Mouse (Mus musculus): Measurements from ENCODE around the gene Acpp. TPM values are rescaled to one million over a fixed set of nuclear protein-coding genes. Genes with fewer than 3 reads are reported as not detected.
A peak's percentile ranks its signal among the peaks of the same experiment; 100 is the strongest.

Gene Acpp
- polyA plus RNA-seq, 1 experiment, result 4.6 TPM

DNA sequence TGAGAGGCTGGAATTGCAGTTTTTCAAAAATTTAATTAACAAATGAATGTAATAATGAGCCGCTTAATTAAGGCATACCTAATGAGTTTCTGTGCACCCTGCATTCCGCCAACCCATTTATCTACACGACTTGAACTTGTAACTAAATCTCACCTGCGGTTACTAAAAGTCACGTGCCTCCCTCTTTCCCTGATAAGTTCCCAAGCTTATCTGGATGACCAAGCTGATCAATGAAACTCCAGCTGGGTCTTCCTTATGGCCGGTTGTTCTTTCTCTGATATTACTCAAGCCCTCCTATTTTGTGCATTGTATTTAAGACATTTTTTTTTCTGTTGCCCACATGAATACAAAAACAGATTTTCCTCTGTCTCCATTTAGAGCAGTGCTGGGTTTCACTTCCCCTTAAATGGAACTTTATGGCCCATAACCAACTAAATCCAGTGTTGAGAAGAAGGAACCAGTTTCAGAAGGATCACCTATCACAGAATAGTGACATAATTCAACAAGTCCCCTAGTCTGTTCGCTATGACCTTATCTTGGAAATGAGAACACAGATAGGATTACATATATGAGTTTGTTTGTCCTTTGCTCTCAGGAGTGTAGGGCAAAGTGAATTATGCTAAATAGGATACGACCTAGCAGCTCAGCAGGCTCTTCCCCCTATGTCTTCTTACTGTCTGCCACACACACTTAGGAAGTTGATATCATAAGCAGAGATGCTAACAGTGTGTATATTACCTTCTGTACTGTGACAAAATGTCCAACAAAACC, 56.6 kb downstream of the Acpp start:
- no peak for DNase-seq
- peaks cover 11% of the 10 kb centered on the region; the same call in 1 of the 2 replicates for H3K4me1 ChIP-seq (ENCODE audit: control insufficient read depth, insufficient read depth, low read length)
- no peak overlapping the region for H3K4me3 ChIP-seq (ENCODE audit: insufficient read depth, low read depth, low read length)
- H3K36me3 ChIP-seq (ENCODE audit: control insufficient read depth, insufficient read depth, low read length), result no peaks in the 10 kb centered on the region
- H3K27me3 ChIP-seq (replicated peaks; ENCODE audit: control insufficient read depth, insufficient read depth, low read length), result no peaks in the 10 kb centered on the region
- 47% methylated on average over 8 of the region's 8 CpGs for WGBS
- TF ChIP-seq POLR2A (IDR thresholded peaks at IDR 0.05; ENCODE audit: low read depth, low read length) (no peak), CTCF (conservative IDR thresholded peaks at IDR 0.05; ENCODE audit: insufficient read depth, insufficient read length, low read depth, low read length) (no peak)
- no peak overlapping the region for H3K27ac ChIP-seq (ENCODE audit: insufficient read depth, low read depth, low read length)

GRCm38 (mm10) chr9:104277528-104278162, 59.9 kb downstream of the Acpp start:
- H3K4me1 ChIP-seq (ENCODE audit: control insufficient read depth, insufficient read depth, low read length), result peaks cover 11% of the 10 kb centered on the region; the same call in 1 of the 2 replicates
- no peak overlapping the region for H3K4me3 ChIP-seq (ENCODE audit: insufficient read depth, low read depth, low read length)
- H3K27ac ChIP-seq (ENCODE audit: insufficient read depth, low read depth, low read length), result no peak overlapping the region
- TF ChIP-seq CTCF (conservative IDR thresholded peaks at IDR 0.05; ENCODE audit: insufficient read depth, insufficient read length, low read depth, low read length) (peak; percentile 57), POLR2A (IDR thresholded peaks at IDR 0.05; ENCODE audit: low read depth, low read length) (no peak)
- no peaks in the 10 kb centered on the region for H3K27me3 ChIP-seq (replicated peaks; ENCODE audit: control insufficient read depth, insufficient read depth, low read length)
- WGBS, result 22% methylated on average over 18 of the region's 18 CpGs
- H3K36me3 ChIP-seq (ENCODE audit: control insufficient read depth, insufficient read depth, low read length), result no peaks in the 10 kb centered on the region
- DNase-seq, result peak; percentile 41

DNA sequence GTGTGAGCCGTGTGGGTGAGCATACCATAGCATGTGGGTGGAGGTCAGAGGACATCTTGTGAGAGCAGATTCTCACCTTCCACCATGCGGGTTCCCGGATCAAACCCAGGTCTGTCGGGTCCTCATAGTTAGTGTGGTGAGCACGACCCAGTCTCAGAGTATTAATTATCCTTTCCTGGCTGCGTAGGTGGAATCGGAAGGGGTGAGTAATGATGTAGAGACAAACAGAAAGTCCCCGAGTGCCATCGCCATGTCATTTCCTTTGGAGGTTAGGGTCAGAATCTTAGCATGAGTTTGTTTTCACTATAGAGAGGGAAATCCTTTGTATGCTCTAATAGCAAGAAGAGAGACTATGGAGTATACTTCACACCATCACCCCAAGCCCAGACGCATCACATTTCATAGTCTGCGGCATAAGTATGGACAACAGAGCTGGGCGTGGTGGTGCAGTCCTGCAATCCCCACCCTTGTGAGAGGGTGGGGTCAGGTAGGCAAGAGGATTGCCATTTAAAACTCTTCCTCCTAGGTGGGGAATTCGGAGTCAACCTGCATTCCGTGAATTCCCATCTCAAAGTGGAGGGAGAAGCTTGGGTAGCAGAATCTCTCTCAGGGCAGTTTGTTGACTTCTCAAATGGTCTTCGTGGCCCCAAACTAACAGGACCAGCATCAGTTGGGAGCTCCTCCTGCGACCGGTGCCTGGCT, 62.3 kb downstream of the Acpp start:
- WGBS, result 77% methylated on average over 17 of the region's 17 CpGs
- Histone ChIP-seq H3K36me3 (ENCODE audit: control insufficient read depth, insufficient read depth, low read length) (no peaks in the 10 kb centered on the region), H3K27ac (ENCODE audit: insufficient read depth, low read depth, low read length) (no peak overlapping the region), H3K4me3 (ENCODE audit: insufficient read depth, low read depth, low read length) (no peak overlapping the region), H3K27me3 (replicated peaks; ENCODE audit: control insufficient read depth, insufficient read depth, low read length) (no peaks in the 10 kb centered on the region), H3K4me1 (ENCODE audit: control insufficient read depth, insufficient read depth, low read length) (no peaks in the 10 kb centered on the region; the same call in 1 of the 2 replicates)
- TF ChIP-seq POLR2A (IDR thresholded peaks at IDR 0.05; ENCODE audit: low read depth, low read length) (no peak), CTCF (conservative IDR thresholded peaks at IDR 0.05; ENCODE audit: insufficient read depth, insufficient read length, low read depth, low read length) (no peak)
- DNase-seq, result no peak

DNA sequence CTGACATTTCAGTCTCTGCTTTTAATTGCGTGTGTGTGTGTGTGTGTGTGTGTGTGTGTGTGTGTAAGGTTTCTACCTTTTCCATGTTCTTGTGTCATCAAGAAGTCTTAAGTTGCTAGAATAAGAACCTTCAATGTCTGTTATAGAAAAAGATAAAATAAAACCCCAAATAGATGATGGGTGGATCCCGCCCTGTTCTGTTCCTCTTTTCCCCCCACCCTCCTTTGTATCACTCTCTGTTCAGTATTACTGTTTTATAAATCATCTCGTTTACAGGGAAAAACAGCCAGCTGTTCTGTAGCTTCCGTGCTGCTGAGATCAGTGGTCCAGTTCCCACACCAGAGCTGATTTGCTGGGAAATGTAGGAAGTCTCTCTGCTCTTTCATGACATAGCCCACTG, 65.5 kb downstream of the Acpp start:
- no peak for DNase-seq
- Histone ChIP-seq H3K4me1 (ENCODE audit: control insufficient read depth, insufficient read depth, low read length) (no peaks in the 10 kb centered on the region), H3K27ac (ENCODE audit: insufficient read depth, low read depth, low read length) (no peak overlapping the region), H3K36me3 (ENCODE audit: control insufficient read depth, insufficient read depth, low read length) (no peaks in the 10 kb centered on the region), H3K27me3 (replicated peaks; ENCODE audit: control insufficient read depth, insufficient read depth, low read length) (no peaks in the 10 kb centered on the region), H3K4me3 (ENCODE audit: insufficient read depth, low read depth, low read length) (no peak overlapping the region)
- TF ChIP-seq CTCF (conservative IDR thresholded peaks at IDR 0.05; ENCODE audit: insufficient read depth, insufficient read length, low read depth, low read length) (no peak), POLR2A (IDR thresholded peaks at IDR 0.05; ENCODE audit: low read depth, low read length) (no peak)
- WGBS, result 76% methylated on average over 4 of the region's 4 CpGs

- TF ChIP-seq POLR2A (IDR thresholded peaks at IDR 0.05; ENCODE audit: low read depth, low read length) (no peak), CTCF (conservative IDR thresholded peaks at IDR 0.05; ENCODE audit: insufficient read depth, insufficient read length, low read depth, low read length) (no peak)
- DNase-seq, result no peak
- no peaks in the 10 kb centered on the region for H3K36me3 ChIP-seq (ENCODE audit: control insufficient read depth, insufficient read depth, low read length)
- WGBS, result 68% methylated on average over 4 of the region's 4 CpGs
- H3K27ac ChIP-seq (ENCODE audit: insufficient read depth, low read depth, low read length), result no peak overlapping the region
- no peaks in the 10 kb centered on the region for H3K27me3 ChIP-seq (replicated peaks; ENCODE audit: control insufficient read depth, insufficient read depth, low read length)
- no peaks in the 10 kb centered on the region for H3K4me1 ChIP-seq (ENCODE audit: control insufficient read depth, insufficient read depth, low read length)
- H3K4me3 ChIP-seq (ENCODE audit: insufficient read depth, low read depth, low read length), result no peak overlapping the region
Observed at GRCm38 (mm10) chr9:104271642-104272041, 65.9 kb downstream of the Acpp start.

DNA sequence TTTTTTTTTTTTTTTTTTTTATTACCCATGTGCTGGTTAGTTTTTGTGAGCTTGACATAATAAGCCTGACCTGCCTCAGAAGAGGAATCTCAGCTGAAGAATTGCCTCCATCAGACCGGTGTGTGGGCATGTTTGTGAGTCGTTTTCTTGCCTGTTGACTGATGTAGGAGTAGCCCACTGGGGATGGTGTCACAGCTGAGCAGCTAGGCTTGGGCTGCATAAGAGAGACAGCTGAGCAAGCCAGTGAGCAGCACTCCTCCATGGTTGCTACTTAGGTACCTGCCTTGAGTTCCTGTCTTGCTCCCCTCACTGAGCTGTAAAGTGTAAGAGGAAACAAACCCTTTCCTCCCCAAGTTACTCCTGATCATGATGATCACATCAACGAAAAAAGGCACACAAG, 67.6 kb downstream of the Acpp start:
- Histone ChIP-seq H3K27ac (ENCODE audit: insufficient read depth, low read depth, low read length) (no peak overlapping the region), H3K27me3 (replicated peaks; ENCODE audit: control insufficient read depth, insufficient read depth, low read length) (no peaks in the 10 kb centered on the region), H3K36me3 (ENCODE audit: control insufficient read depth, insufficient read depth, low read length) (no peaks in the 10 kb centered on the region), H3K4me1 (ENCODE audit: control insufficient read depth, insufficient read depth, low read length) (no peaks in the 10 kb centered on the region), H3K4me3 (ENCODE audit: insufficient read depth, low read depth, low read length) (no peak overlapping the region)
- no peak for DNase-seq
- no peak for TF ChIP-seq POLR2A (IDR thresholded peaks at IDR 0.05; ENCODE audit: low read depth, low read length)
- no peak for TF ChIP-seq CTCF (conservative IDR thresholded peaks at IDR 0.05; ENCODE audit: insufficient read depth, insufficient read length, low read depth, low read length)
- WGBS, result 46% methylated on average over 3 of the region's 3 CpGs

Measured in kidney, adult 2 months (tissue).